Mouse (Mus musculus) olfactory bulb, adult 2 months (tissue): ENCODE measurements around the gene Elob.

ENCODE experiments used
- CTCF ChIP-seq: fragments of 200-500 bp; IDR thresholded peaks from 2 replicates; pipeline ENCODE4 v1.5.1; 2012; ENCODE audit warnings: low read depth, mild to moderate bottlenecking, low read length, moderate library complexity; ENCODE audit not compliant: insufficient read depth
- POLR2A ChIP-seq: fragments of 200-500 bp; IDR thresholded peaks from 2 replicates; pipeline ENCODE4 v1.6.1; 2012; ENCODE audit warnings: mild to moderate bottlenecking, low read depth, low read length, moderate library complexity; ENCODE audit not compliant: insufficient read depth

DNA sequence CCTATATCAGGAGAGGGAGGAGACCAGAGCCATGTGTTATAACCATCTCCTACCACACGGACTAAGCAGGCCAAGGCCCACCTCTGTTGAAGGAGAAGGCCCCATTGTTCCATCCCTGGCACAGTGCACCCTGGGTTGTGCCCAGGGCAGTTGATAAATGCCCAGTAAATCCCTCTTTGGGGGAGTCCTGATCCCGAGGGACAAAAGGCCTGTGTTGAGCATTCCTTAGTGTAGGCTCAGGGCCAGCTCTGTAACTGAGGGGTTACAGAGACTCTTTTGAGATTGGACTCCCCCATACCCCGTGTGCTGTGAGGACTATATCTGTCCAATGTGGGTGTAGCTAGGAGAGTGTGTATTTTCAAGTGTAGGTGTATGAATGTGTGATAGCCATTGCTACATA lies 47.8 kb upstream of the Elob start:
- TF ChIP-seq CTCF (no peak), POLR2A (no peak)
